Mouse (Mus musculus): ENCODE results near the gene Arhgap1.

DNA sequence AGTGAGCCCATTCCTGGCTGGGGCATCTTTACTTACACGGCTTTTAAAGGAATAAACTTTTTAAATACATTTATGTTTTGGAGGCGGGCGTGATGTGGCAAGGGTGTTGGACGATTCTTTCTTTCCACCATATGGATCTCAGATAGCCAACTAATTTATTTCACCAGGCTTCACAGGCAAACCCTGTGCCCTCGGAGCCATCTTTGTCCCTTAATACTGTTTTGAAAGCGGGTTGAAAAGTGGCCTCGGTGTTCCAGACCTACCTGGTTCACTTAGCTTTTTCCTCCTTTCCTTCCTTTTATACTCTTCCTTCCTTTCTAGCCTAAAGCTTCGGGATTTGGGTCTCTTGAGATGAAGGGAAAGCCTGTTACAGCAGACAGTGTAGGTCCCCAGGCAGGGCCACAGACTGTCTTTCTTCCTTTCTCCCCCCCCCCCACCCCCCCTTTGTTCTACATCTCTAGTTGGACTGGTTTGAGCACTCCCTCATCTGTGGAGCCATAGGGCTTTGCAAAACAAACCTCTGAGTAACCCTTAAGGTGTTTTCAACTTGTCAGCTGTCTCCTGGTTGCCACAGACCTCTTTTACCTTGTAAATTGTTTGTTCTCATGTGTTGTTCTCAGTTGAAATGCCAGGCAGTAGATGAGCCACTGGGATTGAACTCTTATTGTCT, 61.7 kb downstream of the Arhgap1 start:
- TF ChIP-seq USF1 (IDR thresholded peaks at IDR 0.05; ENCODE audit: low read depth), result no peak
- TF ChIP-seq MYOD1 (IDR thresholded peaks at IDR 0.05; ENCODE audit: control insufficient read depth in 1 of 3, insufficient read length in 2 of 3, low read depth in 2 of 3), result no peak
- TF ChIP-seq CEBPB (IDR thresholded peaks at IDR 0.05; ENCODE audit: insufficient read depth, poor library complexity, severe bottlenecking), result no peak
- no peak for TF ChIP-seq TCF12 (IDR thresholded peaks at IDR 0.05; ENCODE audit: insufficient read depth, poor library complexity, severe bottlenecking)
- TF ChIP-seq POLR2A (IDR thresholded peaks at IDR 0.05; ENCODE audit: insufficient read length, low read depth), result no peak
- no peak for TF ChIP-seq E2F4 (IDR thresholded peaks at IDR 0.05; ENCODE audit: insufficient read depth)
